Mouse (Mus musculus) heart, embryonic 11.5 days (tissue): Measurements from ENCODE around the gene Ncoa7. TPM values are rescaled to one million over a fixed set of nuclear protein-coding genes. Genes with fewer than 3 reads are reported as not detected.

Source experiments
- ATAC-seq: fragments of 200-750 bp; cut with Nextera tagmentation; replicated peaks from 2 replicates; pipeline ENCODE4 v1.8.0; 2017; ENCODE audit warnings: moderate library complexity; ENCODE audit not compliant: insufficient number of reproducible peaks, low FRiP score, low TSS enrichment
- H3K27ac ChIP-seq: fragments of 300-500 bp; sonication (generic); 2 replicates; pipeline ENCODE4 v1.5.1; 2014; ENCODE audit warnings: mild to moderate bottlenecking, low read depth, low read length
- H3K27me3 ChIP-seq: fragments of 300-500 bp; sonication (generic); 2 replicates; pipeline ENCODE4 v1.6.1; 2014; ENCODE audit warnings: mild to moderate bottlenecking, low read length, mixed read lengths; ENCODE audit not compliant: control insufficient read depth, insufficient read depth
- H3K36me3 ChIP-seq: fragments of 300-500 bp; sonication (generic); 2 replicates; pipeline ENCODE4 v1.6.1; 2014; ENCODE audit warnings: mild to moderate bottlenecking, low read length, moderate library complexity, mixed read lengths; ENCODE audit not compliant: control insufficient read depth, insufficient read depth
- H3K4me1 ChIP-seq: fragments of 300-500 bp; sonication (generic); 2 replicates; pipeline ENCODE4 v1.6.1; 2014; ENCODE audit warnings: low read length; ENCODE audit not compliant: control insufficient read depth, insufficient read depth
- H3K4me2 ChIP-seq: fragments of 300-500 bp; sonication (generic); 2 replicates; pipeline ENCODE4 v1.6.1; 2014; ENCODE audit warnings: mild to moderate bottlenecking, moderate library complexity
- H3K4me3 ChIP-seq: fragments of 300-500 bp; sonication (generic); 2 replicates; pipeline ENCODE4 v1.5.1; 2014; ENCODE audit warnings: low read depth, low read length
- H3K9ac ChIP-seq: fragments of 300-500 bp; sonication (generic); 2 replicates; pipeline ENCODE4 v1.6.1; 2014; ENCODE audit warnings: mild to moderate bottlenecking, low read depth, low read length, moderate library complexity
- H3K9me3 ChIP-seq: fragments of 300-500 bp; sonication (generic); replicated peaks from 2 replicates; pipeline ENCODE4 v1.6.1; 2016; ENCODE audit warnings: low read length; ENCODE audit not compliant: control insufficient read depth
- WGBS: fragments of 180-500 bp; shearing (Covaris S2); extraction: QIAGEN DNeasy Blood & Tissue Kit; methylation state at CpG from one replicate; pipeline ENCODE4 v1.1.7; 2014; ENCODE audit not compliant: insufficient replicate concordance; 5-methylcytosine and 5-hydroxymethylcytosine counted together
- polyA plus RNA-seq: library from polyadenylated mRNA; unstranded; fragments of >200 nt; fragmentation: Nextera tagmentation; extraction: Ambion mirVana; gene quantifications from 2 replicates; pipeline ENCODE4 v1.2.1, GENCODE M21; 2014

Gene Ncoa7
- polyA plus RNA-seq = 10.1 and 11.4 TPM in 2 replicates

DNA sequence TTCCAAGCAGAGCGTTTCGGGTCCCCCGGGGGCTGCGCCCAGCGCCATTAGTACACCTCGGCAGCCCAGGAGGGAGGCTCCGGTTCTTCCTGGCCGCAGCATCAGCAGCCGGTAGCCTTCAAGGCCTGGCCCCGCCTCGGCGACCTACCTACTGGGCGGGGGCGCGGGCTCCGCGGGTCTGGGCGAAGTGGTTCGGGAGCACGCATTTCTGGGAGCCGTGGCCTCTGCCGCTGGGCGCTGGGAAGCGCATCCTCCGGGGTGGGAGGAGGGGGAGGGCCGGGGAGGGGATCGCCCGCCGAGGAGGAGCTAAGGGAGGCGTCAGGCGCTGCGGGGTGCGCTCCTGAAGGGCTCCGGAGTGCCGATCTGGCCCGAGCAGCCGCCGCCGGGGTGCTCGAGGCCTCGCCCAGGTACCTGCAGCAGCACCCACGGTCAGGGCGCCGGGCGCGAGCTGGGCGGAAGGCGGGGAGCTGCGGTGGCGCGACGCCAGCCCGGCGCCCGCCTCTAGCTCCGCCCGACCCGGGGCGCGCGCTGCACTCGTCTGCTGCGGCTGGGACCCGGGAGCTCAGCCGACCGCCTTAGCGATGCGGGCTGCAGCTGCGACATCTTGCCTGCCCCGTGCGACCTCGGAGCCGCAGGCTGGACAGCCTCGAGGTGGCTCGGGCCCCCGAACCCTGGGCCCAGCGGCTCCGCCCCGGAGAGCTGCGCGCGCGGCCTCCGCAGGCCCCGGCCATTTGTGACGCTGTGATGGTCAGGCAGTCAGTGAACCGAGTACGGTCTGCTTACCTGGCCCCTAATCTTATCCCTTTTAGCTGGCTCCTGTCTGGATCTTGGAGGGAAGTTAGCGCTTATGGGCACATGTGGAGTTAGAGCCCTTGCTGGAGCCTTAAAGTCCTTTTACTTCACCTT, at the start of gene Ncoa7:
TSS of gene Ncoa7 (minus strand) at position 646 of the 906 bp plus-strand sequence.
- Histone ChIP-seq H3K36me3 (no peaks in the 10 kb centered on the region), H3K4me1 (peaks cover 2% of the 10 kb centered on the region; the same call in 1 of the 2 replicates), H3K9ac (peak within 1 kb of the TSS; percentile 86), H3K27me3 (no peaks in the 10 kb centered on the region), H3K9me3 (no peaks in the 10 kb centered on the region), H3K4me2 (peak within 1 kb of the TSS; percentile 76), H3K4me3 (peak within 1 kb of the TSS; percentile 85), H3K27ac (peak within 1 kb of the TSS; percentile 94)
- WGBS = under 1% methylated on average over 65 of the region's 89 CpGs
- ATAC-seq = peak; percentile 87

DNA sequence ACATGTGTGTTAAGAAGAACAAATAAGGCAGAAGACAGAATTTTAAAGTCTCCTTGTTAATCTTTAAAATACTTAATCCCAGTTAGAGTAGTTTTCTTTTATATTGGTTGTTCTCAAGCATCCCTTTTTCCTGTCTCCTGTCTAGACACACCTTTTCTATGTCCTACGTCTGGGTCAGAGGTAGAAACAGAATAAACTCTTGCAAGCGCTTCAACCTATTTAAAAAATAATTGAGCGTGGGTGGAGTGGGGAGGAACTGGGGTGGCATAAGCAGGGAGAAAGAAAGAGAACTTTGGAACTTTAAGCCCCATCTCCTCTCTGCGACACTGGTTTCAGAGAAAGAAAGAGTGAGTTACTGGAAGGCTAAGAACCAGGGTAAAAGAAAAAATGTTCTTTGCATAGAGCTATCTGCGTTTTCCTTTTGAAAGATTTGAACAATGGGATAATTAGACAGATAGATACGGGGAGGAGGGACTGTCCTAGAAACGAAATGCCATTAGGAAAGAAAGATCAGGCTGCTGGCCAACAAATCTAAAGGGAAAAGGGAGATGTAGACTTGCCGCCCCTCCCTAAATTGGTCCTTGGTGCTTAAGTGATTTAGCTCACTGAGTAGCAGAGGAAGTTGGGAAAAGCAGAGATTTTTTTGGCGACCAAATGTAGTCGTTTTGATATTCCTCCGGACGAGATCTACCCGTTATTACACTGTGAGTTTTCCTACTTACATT, 42.1 kb upstream of the Ncoa7 start:
- Histone ChIP-seq H3K4me3 (no peak overlapping the region), H3K9me3 (no peaks in the 10 kb centered on the region), H3K27ac (no peak overlapping the region), H3K36me3 (no peaks in the 10 kb centered on the region), H3K9ac (0 out of 2 replicates have a peak overlapping the region, but pooled peaks have one; percentile 12), H3K27me3 (no peaks in the 10 kb centered on the region; the same call in 1 of the 2 replicates), H3K4me1 (peaks cover 9% of the 10 kb centered on the region), H3K4me2 (peak overlapping the region; percentile 43)
- ATAC-seq = no peak
- WGBS = 18% methylated on average over 13 of the region's 13 CpGs

- H3K27me3 ChIP-seq = no peaks in the 10 kb centered on the region; the same call in 1 of the 2 replicates
- no peak; the same call in 1 of the 2 replicates for ATAC-seq
- peak overlapping the region; percentile 87 for H3K27ac ChIP-seq
- H3K36me3 ChIP-seq = no peaks in the 10 kb centered on the region
- H3K4me1 ChIP-seq = peaks cover 9% of the 10 kb centered on the region
- H3K9ac ChIP-seq = peak overlapping the region; percentile 80
- H3K4me2 ChIP-seq = peak overlapping the region; percentile 66
- no peaks in the 10 kb centered on the region for H3K9me3 ChIP-seq
- 4% methylated on average over 30 of the region's 30 CpGs for WGBS
- peak overlapping the region; percentile 74 for H3K4me3 ChIP-seq
Measured at GRCm38 (mm10) chr10:30844191-30845010, 41.3 kb upstream of the Ncoa7 start.

DNA sequence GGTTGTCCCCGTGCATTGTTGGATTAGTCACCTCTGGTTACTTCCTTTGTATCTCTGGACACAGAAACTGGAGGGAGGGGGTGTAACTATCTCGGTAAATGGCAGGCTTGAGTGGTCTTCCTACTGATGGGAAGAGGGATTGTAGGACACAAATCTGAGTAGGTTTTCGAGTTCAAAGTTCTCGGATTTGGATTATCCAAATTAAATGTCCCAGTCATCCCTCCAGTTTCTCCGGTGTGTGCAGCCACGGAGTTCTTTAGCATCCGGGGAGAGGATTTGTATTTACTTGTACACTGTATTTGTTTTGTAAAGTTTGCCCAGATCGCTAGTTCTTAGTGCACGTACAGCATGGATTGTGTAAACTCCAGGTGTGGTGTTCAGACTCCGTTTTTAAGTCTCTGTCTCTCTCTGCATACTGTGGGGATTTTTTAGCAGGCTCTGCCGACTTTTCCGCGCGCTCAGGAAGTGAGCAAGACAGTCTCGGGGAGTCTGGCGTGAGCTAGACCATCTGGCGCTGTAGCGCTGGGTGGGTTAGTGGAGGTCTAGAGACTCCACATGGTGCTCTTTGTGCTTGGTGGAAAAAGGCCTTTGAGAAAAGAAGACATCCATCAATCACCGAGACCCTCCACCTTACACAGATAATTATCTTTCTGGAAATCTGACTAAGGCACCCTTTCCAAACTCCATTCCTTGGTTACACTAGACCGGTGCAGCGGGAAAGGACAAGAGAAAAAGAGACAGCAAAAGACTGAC, 40.5 kb upstream of the Ncoa7 start:
- no peak for ATAC-seq
- no peaks in the 10 kb centered on the region; the same call in 1 of the 2 replicates for H3K27me3 ChIP-seq

GRCm38 (mm10) chr10:30842643-30843437, 39.7 kb upstream of the Ncoa7 start, which contains the start of gene Hey2:
Hey2 (minus strand) TSS chr10:30842801.
- Histone ChIP-seq H3K4me1 (peaks cover 9% of the 10 kb centered on the region), H3K27ac (peak within 1 kb of the TSS; percentile 87), H3K4me3 (peak within 1 kb of the TSS; percentile 74), H3K27me3 (no peaks in the 10 kb centered on the region; the same call in 1 of the 2 replicates), H3K36me3 (no peaks in the 10 kb centered on the region), H3K4me2 (peak within 1 kb of the TSS; percentile 66), H3K9ac (peak within 1 kb of the TSS; percentile 81), H3K9me3 (no peaks in the 10 kb centered on the region)
- ATAC-seq = peak; percentile 99
- WGBS = under 1% methylated on average over 70 of the region's 70 CpGs

More for the DNA sequence above, 40.5 kb upstream of the Ncoa7 start:
- Histone ChIP-seq H3K9ac (peak overlapping the region; percentile 80), H3K4me1 (peaks cover 9% of the 10 kb centered on the region), H3K4me2 (peak overlapping the region; percentile 66), H3K9me3 (no peaks in the 10 kb centered on the region), H3K27ac (peak overlapping the region; percentile 87), H3K4me3 (peak overlapping the region; percentile 74), H3K36me3 (no peaks in the 10 kb centered on the region)
- WGBS = under 1% methylated on average over 21 of the region's 21 CpGs

GRCm38 (mm10) chr10:30842228-30842627, 39.1 kb upstream of the Ncoa7 start:
- H3K27me3 ChIP-seq = no peaks in the 10 kb centered on the region; the same call in 1 of the 2 replicates
- peak; percentile 53; the same call in 1 of the 2 replicates for ATAC-seq
- H3K9me3 ChIP-seq = no peaks in the 10 kb centered on the region
- H3K4me2 ChIP-seq = peak overlapping the region; percentile 66
- WGBS = 1% methylated on average over 29 of the region's 29 CpGs
- peaks cover 9% of the 10 kb centered on the region for H3K4me1 ChIP-seq
- no peaks in the 10 kb centered on the region for H3K36me3 ChIP-seq
- H3K4me3 ChIP-seq = peak overlapping the region; percentile 74
- peak overlapping the region; percentile 87 for H3K27ac ChIP-seq
- peak overlapping the region; percentile 81 for H3K9ac ChIP-seq

DNA sequence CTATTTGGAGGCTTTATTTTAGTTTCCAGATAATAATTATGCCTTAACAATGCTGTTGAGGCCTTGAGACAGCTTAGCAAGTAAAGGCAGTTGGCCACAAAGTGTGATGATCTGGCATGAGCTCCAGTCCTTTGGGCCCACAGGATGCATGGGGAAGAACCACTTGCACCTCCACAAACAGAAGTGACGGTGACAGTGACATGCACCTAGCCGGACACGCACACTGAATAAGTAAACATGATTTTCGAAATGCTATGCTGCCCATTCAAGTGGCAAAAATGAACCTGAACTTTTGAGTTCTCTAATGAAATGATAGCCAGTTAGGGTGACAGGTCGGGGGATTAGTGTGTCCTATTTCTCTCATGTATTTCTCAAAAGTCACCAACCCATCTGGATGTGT, 37.7 kb upstream of the Ncoa7 start:
- Histone ChIP-seq H3K9me3 (no peaks in the 10 kb centered on the region), H3K9ac (peak overlapping the region; percentile 12), H3K4me2 (peak overlapping the region; percentile 66), H3K4me3 (peak overlapping the region; percentile 74), H3K27ac (0 out of 2 replicates have a peak overlapping the region, but pooled peaks have one; percentile 3), H3K4me1 (peaks cover 6% of the 10 kb centered on the region; the same call in 1 of the 2 replicates), H3K36me3 (peaks cover 3% of the 10 kb centered on the region; the same call in 1 of the 2 replicates), H3K27me3 (no peaks in the 10 kb centered on the region; the same call in 1 of the 2 replicates)
- ATAC-seq = no peak
- 56% methylated on average over 5 of the region's 5 CpGs for WGBS
